Mouse (Mus musculus) heart, adult 10 weeks (tissue): ENCODE data around the gene H2al1a. TPM values are rescaled to one million over a fixed set of nuclear protein-coding genes. Genes with fewer than 3 reads are reported as not detected.

ENCODE experiments used
- polyA plus RNA-seq: library from polyadenylated mRNA; stranded (reverse); fragments of 350-450 nt; fragmentation: Illumina TruSeq; extraction: RNeasy Lipid Tissue Mini Kit (QIAGEN cat#74804); gene quantifications from one replicate; pipeline ENCODE4 v1.2.3, GENCODE M21; 2014; ENCODE audit warnings: low read depth, low replicate concordance

The H2al1a gene
- polyA plus RNA-seq, result not detected

DNA sequence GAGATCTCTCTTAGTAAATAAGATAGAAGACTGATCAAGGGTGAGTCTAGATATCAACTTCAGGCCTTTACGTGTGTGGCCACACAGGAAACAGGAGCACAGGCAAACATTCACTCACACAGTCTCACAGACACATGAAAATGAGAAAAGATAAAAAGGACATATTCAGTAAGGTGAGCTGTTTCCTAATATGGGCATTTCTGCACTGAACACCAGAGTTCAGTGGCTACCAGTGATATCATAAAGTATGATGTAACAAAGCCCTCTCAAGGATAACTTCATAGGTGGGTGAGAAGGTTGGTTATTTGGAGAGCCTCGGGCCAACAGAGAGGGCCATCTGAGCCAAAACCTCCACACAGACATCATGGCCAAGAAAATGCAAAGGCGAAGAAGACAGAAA lies at the start of gene H2al1a:
TSS of gene H2al1a (plus strand) at position 301 of the 400 bp plus-strand sequence.

DNA sequence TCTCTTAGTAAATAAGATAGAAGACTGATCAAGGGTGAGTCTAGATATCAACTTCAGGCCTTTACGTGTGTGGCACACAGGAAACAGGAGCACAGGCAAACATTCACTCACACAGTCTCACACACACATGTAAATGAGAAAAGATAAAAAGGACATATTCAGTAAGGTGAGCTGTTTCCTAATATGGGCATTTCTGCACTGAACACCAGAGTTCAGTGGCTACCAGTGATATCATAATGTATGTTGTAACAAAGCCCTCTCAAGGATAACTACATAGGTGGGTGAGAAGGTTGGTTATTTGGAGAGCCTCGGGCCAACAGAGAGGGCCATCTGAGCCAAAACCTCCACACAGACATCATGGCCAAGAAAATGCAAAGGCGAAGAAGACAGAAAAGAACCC lies 3.1 kb downstream of the H2al1a start, which contains the start of gene H2al1b:
TSS of gene H2al1b (plus strand) at position 301 of the 400 bp plus-strand sequence.

DNA sequence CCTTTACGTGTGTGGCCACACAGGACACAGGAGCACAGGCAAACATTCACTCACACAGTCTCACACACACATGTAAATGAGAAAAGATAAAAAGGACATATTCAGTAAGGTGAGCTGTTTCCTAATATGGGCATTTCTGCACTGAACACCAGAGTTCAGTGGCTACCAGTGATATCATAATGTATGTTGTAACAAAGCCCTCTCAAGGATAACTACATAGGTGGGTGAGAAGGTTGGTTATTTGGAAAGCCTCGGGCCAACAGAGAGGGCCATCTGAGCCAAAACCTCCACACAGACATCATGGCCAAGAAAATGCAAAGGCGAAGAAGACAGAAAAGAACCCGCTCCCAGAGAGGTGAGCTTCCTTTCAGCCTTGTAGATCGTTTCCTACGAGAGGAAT lies 6.3 kb downstream of the H2al1a start, which contains the start of gene H2al1c:
TSS of gene H2al1c (plus strand) at position 301 of the 400 bp plus-strand sequence.

DNA sequence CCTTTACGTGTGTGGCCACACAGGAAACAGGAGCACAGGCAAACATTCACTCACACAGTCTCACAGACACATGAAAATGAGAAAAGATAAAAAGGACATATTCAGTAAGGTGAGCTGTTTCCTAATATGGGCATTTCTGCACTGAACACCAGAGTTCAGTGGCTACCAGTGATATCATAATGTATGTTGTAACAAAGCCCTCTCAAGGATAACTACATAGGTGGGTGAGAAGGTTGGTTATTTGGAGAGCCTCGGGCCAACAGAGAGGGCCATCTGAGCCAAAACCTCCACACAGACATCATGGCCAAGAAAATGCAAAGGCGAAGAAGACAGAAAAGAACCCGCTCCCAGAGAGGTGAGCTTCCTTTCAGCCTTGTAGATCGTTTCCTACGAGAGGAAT lies 9.5 kb downstream of the H2al1a start, which contains the start of gene H2al1d:
TSS of gene H2al1d (plus strand) at position 301 of the 400 bp plus-strand sequence.

DNA sequence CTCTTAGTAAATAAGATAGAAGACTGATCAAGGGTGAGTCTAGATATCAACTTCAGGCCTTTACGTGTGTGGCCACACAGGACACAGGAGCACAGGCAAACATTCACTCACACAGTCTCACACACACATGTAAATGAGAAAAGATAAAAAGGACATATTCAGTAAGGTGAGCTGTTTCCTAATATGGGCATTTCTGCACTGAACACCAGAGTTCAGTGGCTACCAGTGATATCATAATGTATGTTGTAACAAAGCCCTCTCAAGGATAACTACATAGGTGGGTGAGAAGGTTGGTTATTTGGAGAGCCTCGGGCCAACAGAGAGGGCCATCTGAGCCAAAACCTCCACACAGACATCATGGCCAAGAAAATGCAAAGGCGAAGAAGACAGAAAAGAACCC lies 12.6 kb downstream of the H2al1a start, which contains the start of gene H2al1e:
TSS of gene H2al1e (plus strand) at position 301 of the 400 bp plus-strand sequence.

DNA sequence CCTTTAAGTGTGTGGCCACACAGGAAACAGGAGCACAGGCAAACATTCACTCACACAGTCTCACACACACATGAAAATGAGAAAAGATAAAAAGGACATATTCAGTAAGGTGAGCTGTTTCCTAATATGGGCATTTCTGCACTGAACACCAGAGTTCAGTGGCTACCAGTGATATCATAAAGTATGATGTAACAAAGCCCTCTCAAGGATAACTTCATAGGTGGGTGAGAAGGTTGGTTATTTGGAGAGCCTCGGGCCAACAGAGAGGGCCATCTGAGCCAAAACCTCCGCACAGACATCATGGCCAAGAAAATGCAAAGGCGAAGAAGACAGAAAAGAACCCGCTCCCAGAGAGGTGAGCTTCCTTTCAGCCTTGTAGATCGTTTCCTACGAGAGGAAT lies 15.8 kb downstream of the H2al1a start, which contains the start of gene H2al1f:
TSS of gene H2al1f (plus strand) at position 301 of the 400 bp plus-strand sequence.

DNA sequence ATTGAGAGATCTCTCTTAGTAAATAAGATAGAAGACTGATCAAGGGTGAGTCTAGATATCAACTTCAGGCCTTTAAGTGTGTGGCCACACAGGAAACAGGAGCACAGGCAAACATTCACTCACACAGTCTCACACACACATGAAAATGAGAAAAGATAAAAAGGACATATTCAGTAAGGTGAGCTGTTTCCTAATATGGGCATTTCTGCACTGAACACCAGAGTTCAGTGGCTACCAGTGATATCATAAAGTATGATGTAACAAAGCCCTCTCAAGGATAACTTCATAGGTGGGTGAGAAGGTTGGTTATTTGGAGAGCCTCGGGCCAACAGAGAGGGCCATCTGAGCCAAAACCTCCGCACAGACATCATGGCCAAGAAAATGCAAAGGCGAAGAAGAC lies 18.9 kb downstream of the H2al1a start, which contains the start of gene H2al1g:
TSS of gene H2al1g (plus strand) at position 301 of the 400 bp plus-strand sequence.

DNA sequence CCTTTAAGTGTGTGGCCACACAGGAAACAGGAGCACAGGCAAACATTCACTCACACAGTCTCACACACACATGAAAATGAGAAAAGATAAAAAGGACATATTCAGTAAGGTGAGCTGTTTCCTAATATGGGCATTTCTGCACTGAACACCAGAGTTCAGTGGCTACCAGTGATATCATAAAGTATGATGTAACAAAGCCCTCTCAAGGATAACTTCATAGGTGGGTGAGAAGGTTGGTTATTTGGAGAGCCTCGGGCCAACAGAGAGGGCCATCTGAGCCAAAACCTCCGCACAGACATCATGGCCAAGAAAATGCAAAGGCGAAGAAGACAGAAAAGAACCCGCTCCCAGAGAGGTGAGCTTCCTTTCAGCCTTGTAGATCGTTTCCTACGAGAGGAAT lies 22.1 kb downstream of the H2al1a start, which contains the start of gene H2al1h:
TSS of gene H2al1h (plus strand) at position 301 of the 400 bp plus-strand sequence.

DNA sequence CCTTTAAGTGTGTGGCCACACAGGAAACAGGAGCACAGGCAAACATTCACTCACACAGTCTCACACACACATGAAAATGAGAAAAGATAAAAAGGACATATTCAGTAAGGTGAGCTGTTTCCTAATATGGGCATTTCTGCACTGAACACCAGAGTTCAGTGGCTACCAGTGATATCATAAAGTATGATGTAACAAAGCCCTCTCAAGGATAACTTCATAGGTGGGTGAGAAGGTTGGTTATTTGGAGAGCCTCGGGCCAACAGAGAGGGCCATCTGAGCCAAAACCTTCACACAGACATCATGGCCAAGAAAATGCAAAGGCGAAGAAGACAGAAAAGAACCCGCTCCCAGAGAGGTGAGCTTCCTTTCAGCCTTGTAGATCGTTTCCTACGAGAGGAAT lies 25.3 kb downstream of the H2al1a start, which contains the start of gene H2al1i:
TSS of gene H2al1i (plus strand) at position 301 of the 400 bp plus-strand sequence.

DNA sequence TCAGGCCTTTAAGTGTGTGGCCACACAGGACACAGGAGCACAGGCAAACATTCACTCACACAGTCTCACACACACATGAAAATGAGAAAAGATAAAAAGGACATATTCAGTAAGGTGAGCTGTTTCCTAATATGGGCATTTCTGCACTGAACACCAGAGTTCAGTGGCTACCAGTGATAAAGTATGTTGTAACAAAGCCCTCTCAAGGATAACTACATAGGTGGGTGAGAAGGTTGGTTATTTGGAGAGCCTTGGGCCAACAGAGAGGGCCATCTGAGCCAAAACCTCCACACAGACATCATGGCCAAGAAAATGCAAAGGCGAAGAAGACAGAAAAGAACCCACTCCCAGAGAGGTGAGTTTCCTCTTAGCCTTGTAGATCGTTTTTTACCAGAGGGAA lies 28.5 kb downstream of the H2al1a start, which contains the start of gene H2al1j:
TSS of gene H2al1j (plus strand) at position 301 of the 400 bp plus-strand sequence.

Other genes with a start within 250 kb of the H2al1a start
- not detected for gene H2al1b, start 3.2 kb downstream of the H2al1a start, polyA plus RNA-seq
- gene H2al1c, start 6.4 kb downstream of the H2al1a start, polyA plus RNA-seq, result not detected
- gene H2al1d, start 9.6 kb downstream of the H2al1a start, polyA plus RNA-seq, result not detected
- not detected for gene H2al1e, start 12.7 kb downstream of the H2al1a start, polyA plus RNA-seq
- gene H2al1f, start 15.9 kb downstream of the H2al1a start, polyA plus RNA-seq, result not detected
- not detected for gene H2al1g, start 19.0 kb downstream of the H2al1a start, polyA plus RNA-seq
- gene H2al1h, start 22.2 kb downstream of the H2al1a start, polyA plus RNA-seq, result not detected
- not detected for gene H2al1i, start 25.4 kb downstream of the H2al1a start, polyA plus RNA-seq
- not detected for gene H2al1j, start 28.6 kb downstream of the H2al1a start, polyA plus RNA-seq